Mouse (Mus musculus) urinary bladder, postnatal 25 days (tissue): ENCODE measurements at regions not wholly inside any gene's neighbourhood (a gene's known extent, or its start where the extent isn't known, plus 50 kb on each side); places are given as distances from the start of the nearest gene placed in this dataset.

Source experiments
- DNase-seq: peaks from one replicate; pipeline ENCODE4 v3.0.0; 2022; ENCODE audit warnings: low spot score

- no peak for DNase-seq
These were observed 83.1 kb downstream of the Thbs2 start for GRCm38 (mm10) chr17:14610791-14611522.

- no peak for DNase-seq
These were observed 85.2 kb downstream of the Thbs2 start for GRCm38 (mm10) chr17:14608845-14609244.

GRCm38 (mm10) chr17:14606356-14606989 lies 87.6 kb downstream of the Thbs2 start:
- no peak for DNase-seq

GRCm38 (mm10) chr17:14599681-14600080 lies 94.4 kb downstream of the Thbs2 start:
- DNase-seq = no peak

- no peak for DNase-seq
These were observed 97.6 kb downstream of the Thbs2 start for GRCm38 (mm10) chr17:14596470-14596869.

GRCm38 (mm10) chr17:14595525-14595924 lies 98.5 kb downstream of the Thbs2 start:
- DNase-seq = no peak

GRCm38 (mm10) chr17:14588086-14588817 lies 105.8 kb downstream of the Thbs2 start:
- no peak for DNase-seq

GRCm38 (mm10) chr17:14579671-14580070 lies 114.4 kb downstream of the Thbs2 start:
- no peak for DNase-seq

- no peak for DNase-seq
These were observed 115.3 kb downstream of the Thbs2 start for GRCm38 (mm10) chr17:14578721-14579120.

- no peak for DNase-seq
These were observed 115.8 kb downstream of the Thbs2 start for GRCm38 (mm10) chr17:14578194-14578593.

GRCm38 (mm10) chr17:14576159-14576558 lies 117.9 kb downstream of the Thbs2 start:
- no peak for DNase-seq

- DNase-seq = no peak
These were observed 122.9 kb downstream of the Thbs2 start for GRCm38 (mm10) chr17:14571143-14571542.

- no peak for DNase-seq
These were observed 123.7 kb downstream of the Thbs2 start for GRCm38 (mm10) chr17:14570266-14570775.

- DNase-seq = no peak
These were observed 131.8 kb downstream of the Thbs2 start for GRCm38 (mm10) chr17:14562191-14562590.

- DNase-seq = no peak
These were observed 136.8 kb downstream of the Thbs2 start for GRCm38 (mm10) chr17:14557214-14557613.

GRCm38 (mm10) chr17:14553195-14553594 lies 140.8 kb downstream of the Thbs2 start:
- no peak for DNase-seq

GRCm38 (mm10) chr17:14552081-14552480 lies 142.0 kb downstream of the Thbs2 start:
- DNase-seq = no peak

- no peak for DNase-seq
These were observed 142.4 kb downstream of the Thbs2 start for GRCm38 (mm10) chr17:14551610-14552009.

GRCm38 (mm10) chr17:14545822-14546473 lies 148.1 kb downstream of the Thbs2 start:
- peak; percentile 83 for DNase-seq

- no peak for DNase-seq
These were observed 149.6 kb downstream of the Thbs2 start for GRCm38 (mm10) chr17:14544343-14545002.

- DNase-seq = no peak
These were observed 153.0 kb downstream of the Thbs2 start for GRCm38 (mm10) chr17:14541035-14541434.
